Mouse (Mus musculus) CD4-positive, CD25-positive, alpha-beta regulatory T cell, adult 2 months (primary cell): Measurements from ENCODE around the gene Tns3.

Experiments used
- DNase-seq: peaks from one replicate; pipeline ENCODE4 v3.0.0-alpha.2; 2012; ENCODE audit warnings: low read depth, low spot score

Tns3 gene

DNA sequence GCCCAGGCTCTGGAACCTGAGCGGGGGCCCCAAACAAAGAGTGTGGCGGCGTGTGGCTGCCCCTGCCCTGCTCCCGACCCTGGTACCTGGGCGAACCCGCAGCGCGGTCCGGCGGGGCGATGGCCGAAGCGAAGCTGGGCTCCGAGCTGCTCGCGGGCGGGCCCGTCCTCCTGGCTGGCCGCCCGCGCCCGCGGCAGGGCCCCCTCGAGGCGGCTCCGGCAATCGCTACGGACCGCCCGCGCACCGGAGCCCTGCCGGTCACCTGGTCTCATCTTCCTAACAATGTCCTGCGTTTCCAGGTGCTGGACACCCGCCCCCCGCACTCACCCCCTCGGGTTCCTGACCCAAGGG, at the start of gene Tns3:
Gene Tns3, minus strand, starts transcription at position 143 of the 351 bp plus-strand sequence.
- no peak for DNase-seq

DNA sequence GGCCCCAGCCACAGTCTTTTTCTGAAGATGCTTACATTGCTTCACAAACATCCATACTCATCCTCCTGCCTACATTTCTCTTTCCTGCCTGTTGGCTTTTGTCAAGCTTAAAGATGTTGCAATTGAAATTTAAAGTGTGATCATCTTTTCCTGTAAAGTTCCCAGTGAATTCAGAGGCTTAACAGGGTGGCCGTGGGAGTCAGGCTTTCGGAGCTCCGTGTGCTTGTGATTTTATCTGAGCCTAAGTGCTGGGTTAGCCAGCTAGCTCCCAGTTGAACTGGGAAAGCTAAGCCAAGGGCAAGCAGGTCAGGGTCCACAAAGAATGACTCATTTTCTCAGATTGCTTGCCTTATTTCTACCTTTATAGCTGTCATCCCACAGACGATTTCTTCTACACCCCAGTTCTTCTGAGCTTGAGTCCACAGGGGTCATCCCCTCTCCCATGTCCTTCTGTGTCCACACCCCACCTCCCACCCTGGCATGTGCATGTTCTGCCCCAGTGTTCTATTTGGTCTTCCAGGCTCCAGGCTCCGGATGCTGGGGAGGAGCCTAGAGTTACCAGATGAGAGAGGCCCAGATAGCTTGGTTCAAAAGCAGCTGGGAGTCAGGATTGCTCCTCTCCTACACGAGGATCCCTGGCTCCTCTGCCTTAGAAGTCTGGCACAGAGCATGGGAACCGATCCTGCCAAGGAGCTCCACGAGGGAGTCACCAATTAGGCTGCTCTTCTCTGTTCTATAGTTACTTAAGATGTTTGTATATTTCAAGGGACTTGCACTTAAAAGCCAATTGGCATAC, 42.1 kb upstream of the Tns3 start:
- no peak for DNase-seq

DNA sequence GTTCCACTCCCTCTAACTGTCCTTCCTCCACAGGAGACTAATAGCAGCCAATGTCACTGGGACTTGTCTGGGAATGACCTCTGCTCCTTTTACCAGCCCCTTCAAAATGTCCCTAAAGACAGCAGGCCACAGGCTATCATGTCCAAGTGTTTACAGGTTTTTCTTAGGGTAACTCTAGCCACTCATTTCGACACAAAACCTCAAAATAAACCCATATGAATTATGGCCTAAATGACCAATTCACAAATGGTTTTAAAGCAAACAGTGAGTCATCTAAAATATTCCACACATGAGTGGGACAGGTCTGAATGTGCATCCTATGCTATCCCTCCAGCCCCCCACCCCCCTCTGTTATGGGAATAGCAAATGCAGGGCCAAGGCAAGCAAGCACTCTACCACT, 40.8 kb upstream of the Tns3 start:
- no peak for DNase-seq

DNA sequence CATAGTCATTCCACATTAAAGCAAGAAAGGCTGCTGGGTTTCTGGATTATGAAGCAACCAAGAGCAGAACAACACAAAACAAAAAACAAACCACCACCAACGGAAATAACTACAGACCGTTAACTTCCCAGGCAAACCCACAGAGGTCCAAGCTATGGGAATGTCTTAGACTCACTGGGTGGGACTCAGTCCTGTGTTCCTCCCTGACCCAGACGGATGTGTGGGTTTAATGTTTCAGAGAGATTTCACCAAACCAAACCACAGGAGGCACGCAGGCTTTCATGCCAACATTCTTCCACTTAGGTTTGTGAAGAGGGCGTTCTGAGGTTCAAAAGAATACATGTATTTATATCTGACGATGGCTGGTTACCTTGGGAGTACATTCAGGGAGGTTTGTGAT, 39.5 kb upstream of the Tns3 start:
- DNase-seq: no peak

DNA sequence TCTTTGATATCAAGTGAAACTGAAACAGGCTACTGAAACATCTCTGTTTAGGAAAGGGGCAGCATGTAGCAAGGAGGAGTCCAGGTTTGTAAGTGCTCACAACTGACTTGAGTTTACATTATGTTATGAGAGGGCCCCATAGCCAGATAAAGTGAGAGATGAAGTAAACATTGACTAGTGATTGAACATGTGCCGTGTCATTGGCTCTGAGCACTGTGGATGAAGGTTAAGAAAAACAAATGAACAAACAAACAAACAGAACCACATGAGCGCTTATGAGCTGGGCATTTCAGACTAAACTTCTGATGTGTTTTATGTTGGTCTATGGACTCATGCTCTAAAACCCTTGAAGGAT, 38.2 kb upstream of the Tns3 start:
- DNase-seq: no peak

DNA sequence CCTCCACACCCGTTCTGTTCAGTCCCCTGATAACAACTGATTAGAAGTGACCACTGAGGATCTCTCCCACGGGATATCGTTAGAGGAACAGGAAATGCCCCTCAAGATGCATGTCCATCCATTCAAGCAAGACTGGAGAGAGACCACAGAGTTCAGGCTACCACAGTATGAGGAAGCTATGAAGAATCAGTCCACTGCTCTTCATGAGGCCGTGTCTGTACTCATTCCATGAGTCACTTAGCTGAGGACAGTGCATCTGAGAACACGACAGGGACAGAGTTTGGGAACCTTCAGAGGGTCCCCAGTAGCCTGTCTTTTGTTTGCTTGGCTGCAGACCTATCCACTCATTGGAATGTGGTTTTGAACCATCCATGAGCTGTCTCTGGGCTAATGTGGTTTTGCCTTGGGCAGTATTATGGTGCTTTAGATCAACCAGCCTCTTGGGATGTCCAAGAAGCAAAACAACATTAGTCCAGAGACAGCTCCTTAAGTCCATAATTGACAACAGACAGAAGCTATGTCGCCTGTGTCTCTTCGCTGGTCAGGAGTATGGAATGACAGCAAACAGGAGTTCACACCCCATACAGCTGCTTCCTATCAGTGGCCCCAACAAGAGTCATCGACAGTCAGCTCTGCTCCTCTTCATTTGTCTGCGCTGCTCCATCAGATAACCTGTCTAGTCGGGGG, 37.7 kb upstream of the Tns3 start:
- DNase-seq: no peak

DNA sequence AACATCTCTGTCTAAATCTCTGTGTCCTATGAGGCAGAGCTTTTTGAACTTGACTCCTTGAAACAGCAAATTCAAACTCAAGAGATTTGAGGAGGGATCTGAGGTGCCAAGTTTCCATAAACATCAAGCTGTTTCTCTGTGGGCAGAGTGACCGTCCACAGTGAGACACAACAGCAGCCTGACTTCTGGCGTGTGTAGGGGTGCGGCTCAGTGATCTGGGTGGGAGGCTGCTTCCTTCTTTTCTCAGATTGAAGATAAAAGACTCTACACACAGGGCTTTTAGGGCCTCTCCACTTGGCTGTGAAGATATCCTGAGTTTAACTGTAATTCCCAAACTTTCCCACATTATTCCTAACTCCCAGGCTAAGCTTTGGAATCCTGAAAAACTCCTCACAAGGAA, 37.1 kb upstream of the Tns3 start:
- DNase-seq: no peak

DNA sequence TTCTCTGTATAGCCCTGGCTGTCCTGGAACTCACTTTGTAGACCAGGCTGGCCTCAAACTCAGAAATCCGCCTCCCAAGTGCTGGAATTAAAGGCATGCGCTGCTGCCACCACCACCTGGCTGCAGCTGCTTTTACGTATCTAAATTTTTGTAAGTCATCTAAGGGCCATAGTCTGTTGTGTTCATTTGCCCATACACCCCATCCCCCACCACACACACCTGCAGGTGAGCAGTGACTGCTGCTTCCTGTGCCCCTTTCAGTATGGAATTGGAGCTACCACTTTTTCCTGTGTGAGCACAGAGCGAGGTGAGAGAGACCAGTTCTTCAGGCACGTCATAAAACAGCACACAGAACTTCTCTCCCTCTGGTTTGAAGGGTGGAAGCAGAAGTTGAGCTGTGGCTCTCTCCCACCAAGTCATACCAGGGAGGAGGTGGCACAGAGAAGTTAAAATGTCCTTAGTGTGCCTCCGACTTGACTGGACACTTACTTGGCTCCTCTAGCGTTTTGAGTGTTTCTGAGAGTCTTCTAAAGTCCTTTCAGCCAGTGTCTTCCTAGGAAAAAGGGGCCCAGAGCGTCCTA, 36.4 kb upstream of the Tns3 start:
- DNase-seq: no peak

DNA sequence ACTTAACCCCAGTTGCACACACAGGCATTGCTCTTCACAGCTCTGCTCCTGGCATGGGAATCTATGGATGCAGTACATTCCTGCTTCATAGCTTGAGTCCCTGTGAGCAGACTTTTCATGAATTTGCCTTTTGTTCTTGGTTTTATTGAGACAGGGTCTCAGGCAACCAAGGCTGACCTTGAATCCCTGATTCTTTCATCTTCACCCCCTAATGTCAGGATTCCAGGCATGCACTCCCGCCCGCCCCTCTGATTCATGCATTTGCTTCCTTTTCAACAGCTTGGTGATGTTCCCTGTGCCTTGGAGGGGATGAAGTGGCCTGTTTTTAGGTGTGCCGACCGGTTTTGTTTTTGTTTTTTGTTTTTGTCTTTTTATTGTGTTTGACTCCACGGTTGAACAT, 35.4 kb upstream of the Tns3 start:
- DNase-seq: no peak

DNA sequence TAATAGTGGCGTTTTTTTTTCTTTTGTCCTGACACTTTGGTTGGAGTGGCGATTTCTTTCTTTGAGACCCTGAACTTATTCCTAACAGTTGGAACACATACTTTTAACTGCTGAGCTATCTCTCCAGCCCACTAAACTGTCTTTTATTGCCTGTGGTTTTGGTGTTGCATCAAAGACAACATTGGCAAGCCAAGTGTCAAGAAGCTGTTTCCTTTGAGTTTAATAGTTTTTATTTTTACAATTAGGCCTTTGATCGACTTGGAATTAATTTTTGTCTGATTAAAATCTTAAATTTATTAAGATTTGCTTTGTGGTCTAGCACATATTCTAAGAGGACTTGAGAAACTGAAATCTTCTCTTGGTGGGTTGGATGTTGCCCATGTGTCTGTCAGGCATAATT, 33.3 kb upstream of the Tns3 start:
- DNase-seq: no peak

DNA sequence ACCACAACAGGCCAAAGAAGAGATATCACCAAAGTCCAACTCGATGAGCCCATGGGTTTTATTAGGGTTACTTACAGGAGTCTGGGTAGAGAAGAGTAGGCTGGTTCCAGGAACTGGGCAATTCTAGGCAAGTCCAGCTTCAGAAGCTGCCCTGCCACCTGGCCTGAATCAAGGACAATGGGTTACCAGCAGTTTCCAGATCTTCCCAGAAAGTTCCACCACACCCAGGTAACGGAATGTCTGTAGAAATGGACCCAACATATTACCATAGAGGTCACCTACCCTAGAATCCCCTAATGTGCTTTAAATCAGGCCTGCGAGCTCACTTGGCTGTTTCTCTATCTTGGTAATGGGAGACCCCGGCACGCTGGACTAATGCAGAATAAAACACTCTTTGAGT, 29.8 kb upstream of the Tns3 start:
- no peak for DNase-seq

DNA sequence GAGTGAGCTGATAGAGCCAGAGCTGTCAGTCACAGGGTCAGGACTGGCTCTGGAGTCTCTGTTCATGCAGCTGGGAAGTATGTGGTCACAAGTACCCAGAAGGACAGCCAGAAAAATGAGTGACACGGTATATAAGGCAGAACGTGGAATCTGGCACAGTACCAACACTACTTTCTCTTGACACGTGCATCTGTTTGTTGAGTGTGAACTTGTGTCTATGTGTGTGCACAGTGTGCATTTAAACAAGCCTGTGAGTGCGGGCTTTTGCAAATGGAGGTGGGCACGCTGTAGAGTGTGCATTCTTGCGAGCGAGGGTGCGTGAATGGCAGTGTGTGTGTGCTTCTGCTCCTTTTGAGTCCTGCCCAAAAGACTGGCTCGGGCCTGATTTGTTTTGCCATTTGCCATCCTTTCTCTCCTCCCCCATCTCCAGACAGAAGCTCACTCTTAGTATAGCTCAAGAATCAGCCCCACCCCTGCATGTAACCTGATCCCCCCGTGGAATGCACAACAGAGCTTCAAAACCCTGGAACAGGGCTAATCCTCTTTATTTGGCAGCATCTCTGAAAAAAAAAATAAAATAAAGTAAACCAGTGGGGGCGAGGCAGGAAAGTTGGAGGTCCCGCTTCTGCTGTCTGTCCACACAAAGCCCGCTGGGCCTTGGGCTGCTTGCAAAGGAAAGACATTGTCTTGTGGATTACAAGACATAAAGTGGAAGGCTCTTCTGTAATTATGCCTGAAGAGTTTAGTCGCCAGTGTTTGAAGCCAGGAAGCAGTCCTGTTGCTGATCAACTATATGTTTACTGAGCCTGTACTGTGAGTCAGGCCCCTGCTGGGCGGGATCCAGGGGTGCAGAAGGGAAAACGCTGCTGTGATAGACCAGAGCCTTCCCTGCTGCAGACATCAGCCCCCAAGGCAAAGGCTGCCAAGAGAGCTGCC, 28.5 kb upstream of the Tns3 start:
- DNase-seq: no peak

DNA sequence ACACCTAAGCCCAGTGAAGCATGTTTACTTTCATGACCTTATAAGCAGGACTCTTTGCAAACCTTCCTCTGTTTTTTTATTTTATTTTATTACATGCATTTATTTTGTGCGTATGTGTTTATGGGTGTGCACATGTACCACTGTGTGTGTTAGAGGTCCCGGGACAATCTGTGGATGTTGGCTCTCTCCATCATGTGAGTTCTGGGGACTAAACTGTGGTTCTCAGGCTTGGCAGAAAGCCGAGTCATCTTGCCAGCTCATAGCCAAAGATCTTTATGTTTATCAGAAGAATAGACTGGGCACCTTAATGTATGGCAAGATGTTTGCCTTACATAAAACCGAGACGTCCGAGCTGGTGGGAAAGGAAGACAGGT, 27.8 kb upstream of the Tns3 start:
- no peak for DNase-seq

DNA sequence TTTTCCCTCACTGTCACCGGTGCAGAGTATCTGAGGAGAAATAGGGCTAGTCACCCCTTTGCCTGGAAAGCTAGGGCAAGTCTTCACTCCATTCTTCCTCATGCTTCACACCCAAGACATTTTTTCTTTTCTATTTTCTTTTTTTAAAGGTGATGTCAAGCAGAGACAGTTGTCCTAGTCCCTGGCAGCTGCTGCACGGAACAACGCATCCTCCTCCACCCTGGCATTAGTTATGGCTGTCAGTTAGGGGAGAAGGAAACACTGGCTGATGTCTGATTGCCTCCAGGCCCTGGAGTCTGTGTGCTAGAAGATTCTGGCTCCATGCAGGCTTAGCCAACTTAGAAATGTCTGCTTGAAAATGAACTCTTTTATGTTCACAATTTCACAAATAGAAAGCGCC, 27.3 kb upstream of the Tns3 start:
- DNase-seq: no peak

DNA sequence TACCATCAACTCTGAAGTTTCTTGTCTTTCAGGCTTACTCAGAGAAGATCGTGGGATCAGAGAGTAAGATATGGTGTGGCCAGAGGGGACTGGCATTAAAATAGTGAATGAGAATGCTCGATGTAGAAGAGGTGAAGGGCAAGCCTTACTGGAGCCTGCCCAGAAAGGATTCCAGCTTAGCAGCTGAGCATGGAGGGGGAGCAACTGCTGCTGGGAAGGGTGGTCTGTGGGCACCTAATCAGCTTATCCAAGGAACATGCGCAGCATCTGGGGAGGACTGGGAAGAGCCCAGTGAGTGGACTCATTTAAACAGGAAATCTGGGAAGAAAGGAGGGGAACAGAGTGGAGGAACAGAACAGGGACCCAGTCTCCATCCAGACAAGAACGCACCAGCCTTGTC, 26.3 kb upstream of the Tns3 start:
- DNase-seq: no peak

DNA sequence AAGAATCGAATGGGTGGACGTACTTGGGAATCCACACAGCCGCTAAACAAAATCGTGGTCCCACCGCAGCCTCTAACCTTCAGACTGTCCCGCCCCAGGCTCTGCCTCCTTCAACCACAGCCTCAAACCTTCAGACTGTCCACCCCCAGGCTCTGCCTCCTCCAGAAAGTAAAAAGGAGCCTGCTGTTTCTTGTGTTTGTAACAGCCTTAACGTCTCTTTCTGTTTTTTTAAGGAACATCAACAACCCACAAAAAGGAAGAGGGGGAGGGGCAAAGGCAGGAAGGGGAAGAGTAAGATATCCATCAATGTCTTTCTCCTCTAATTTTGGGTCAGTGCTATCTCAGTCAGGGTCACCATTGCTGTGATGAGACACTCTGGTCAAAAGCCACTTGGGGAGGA, 25.2 kb upstream of the Tns3 start:
- DNase-seq: no peak

DNA sequence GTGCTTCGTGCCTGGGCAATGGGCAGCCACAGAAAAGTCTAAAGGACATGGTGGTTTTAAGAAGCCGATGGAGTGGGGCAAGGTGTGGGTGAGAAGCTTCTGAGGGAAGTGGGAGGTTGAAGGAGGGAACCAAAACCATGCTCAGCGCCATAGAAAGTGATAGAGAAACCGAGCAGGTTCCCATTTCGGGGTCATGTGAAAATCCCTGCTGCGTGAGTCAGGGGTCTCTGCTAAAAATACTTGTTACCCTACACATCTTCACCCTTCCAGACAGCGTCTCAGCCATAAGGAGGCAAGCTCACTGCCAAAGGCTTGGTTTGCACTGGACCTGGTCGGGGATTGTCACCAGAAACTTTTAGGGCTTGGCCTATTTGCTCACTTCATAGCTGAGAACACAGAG, 24.6 kb upstream of the Tns3 start:
- no peak for DNase-seq

DNA sequence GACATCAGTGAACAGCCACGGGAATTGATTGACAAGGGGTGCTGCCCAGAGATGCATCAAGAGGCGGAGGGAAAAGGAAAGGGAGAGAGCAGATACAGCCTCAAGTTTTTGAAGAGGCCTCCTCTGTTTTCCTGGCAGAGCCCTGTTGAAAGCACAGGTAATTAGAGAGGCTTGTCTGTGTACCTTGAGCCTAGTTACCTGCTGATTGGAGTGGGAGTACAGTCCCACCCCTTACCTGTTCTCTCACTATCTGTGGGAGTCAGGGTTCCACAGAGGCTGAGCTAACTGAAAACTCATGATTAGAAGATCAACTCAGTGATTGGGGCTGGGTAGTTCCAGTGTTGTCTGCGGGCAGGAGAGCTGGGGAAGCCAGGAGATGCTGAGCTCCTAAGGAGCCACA, 22.2 kb upstream of the Tns3 start:
- DNase-seq: no peak

DNA sequence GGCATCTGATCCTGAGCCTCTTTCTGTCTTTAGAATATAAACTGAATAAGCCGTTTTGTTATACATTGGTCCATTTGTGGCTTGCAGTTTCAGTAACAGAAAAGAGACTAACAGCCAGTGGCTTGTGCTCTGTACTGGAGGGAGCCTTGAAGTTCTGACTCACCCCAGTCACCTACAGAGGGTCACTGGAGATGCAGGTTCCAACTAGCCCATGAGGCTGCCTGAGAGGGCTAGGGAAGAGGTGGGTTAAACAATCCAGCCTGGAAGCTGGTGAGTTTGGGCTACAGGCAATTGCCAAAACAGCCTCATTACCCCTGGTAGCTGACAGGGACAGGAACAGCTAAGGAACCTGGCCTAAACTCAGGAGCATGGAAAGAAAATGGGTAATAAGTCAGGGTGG, 21.7 kb upstream of the Tns3 start:
- DNase-seq: no peak

DNA sequence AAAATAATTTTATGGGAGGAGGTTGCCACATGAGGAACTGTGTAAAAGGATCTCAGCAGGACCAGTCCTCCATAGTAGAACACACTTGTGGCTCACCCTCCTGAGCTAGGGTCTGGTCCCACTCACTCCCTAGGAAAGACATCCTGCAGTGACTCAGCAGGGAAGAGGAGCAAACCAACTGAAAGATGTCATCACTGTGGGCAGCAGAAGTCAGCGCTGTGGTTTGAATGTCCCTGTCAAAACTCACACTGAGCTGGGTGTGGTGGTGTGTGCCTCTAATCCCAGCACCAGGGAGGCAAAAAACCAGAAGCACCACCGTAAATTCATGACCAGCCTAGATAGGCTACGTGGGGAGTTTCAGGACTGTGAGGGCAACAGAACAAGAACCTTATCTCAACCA, 20.9 kb upstream of the Tns3 start:
- DNase-seq: no peak

DNA sequence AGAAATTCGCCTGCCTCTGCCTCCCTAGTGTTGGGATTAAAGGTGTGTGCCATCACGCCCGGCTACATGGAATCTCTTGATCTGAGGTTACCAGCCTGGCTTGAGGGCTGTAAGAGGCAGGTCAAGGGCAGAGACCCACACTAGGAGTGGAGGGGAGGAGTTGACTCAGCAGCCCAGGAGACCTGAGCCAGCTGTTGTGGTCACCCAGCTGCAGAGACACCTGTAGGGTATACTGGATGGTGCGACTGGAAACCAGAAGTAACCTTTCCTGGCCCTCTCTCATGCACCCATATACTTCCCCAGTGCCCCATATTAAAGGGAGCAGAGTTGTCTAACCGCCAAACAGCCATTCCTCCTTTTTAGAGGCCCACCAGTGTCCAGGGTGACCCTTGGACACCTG, 19.9 kb upstream of the Tns3 start:
- DNase-seq: no peak

DNA sequence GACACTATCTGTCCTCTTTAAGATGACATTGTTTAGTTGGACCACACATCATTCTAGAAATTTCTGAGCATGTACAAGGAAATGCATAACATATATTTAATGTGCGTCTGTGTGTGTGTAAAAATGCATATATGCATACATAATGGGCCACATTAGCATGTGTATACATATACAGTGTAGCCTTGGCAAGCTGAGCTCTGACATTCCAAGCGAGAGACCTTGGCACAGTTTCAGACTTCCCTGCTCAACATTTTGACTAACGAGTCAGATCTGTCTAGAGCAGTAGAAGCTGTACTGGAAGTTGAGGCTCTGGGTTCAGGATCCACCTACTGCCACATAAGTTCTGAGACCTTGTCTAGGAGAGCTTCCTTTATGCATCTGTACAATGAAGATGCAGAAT, 17.0 kb upstream of the Tns3 start:
- DNase-seq: no peak
